Mouse (Mus musculus) yolk sac, embryonic 10.5 days (tissue): ENCODE data around the gene Plin5.
"Not testable (repeated sequence)": the region's sequence is repeated elsewhere in the genome, so short reads cannot be mapped to it uniquely, and the experiment has no call there.

Experiments used
- DNase-seq: peaks from one replicate; pipeline ENCODE4 v3.0.0-alpha.2; 2017; ENCODE audit warnings: low spot score

The Plin5 gene

DNA sequence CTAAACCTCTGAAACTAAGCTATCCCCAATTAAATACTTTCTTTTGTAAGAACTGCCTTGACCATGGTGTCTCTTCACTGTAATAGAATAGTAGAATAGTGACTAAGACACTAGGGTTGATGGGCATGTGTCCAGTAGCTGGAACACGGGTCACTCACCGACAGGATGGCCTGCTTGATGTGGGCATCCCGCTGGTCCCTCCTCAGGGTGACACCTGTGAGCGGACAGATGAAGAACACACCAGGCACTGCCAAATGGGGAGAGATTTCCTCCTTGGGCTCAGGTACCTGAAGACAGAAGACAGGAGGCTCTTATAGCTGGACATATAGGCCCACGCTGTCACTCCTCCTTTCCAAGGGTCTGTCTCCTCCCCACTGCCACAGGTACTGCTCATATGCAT, 45.2 kb downstream of the Plin5 start:
- DNase-seq: no peak

DNA sequence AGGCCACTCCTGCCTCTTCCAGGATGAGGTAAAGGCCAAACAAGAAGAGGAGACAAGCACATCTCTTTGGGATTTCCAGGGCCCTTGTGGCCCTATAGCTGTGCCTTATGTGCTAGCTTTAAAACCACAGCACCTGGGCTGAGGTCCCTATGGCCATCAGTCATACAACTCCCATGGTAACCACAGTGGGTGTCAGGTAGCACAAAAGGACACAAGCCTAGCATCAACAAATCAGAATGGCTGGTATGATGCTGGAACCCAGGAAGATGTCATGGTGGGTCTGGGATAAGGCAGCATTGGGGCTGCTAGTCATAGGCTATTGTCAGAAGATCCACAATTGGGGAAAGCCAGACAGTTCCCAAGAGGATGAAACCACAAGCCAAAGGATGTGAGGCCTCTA, 46.3 kb downstream of the Plin5 start:
- DNase-seq: no peak

DNA sequence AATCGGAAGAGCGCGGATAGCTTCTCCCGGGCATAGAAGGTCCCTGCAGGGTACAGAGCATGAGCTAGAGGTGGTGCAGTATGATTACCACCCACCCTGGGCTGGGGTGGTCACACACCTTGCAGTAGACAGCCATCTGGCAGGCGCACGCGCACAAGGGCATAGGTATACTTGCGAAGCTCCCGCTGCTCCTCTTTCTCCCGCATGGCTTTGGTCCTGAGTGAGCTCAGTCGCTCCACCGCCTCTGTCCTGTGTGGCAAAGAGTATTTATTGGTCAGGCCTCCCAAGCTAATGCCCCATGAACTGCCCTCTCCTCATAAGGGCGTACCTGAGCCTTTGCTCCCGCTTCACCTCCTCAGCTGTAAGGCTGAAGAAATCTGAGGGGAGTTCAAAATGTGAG, 48.3 kb downstream of the Plin5 start:
- DNase-seq: no peak

DNA sequence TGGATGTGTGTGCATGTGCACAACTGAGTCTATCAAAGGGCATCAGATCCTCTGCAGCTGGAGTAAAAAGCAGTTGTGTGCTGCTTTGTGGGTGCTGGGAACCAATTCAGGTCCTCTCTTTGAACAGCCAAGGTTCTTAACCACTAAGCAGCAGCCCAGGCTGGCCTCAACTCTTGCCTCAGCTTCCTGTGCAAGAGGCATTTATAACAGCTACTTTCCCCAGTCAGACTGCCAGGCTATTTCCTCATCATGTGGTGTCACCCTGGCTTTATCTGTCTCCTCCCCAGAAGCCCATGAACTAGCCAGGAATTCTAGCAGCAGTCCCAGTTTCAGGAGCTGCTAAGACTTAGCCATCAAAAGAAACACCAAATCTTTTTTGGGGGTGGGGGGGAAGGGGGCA, 50.9 kb downstream of the Plin5 start:
- no peak for DNase-seq

DNA sequence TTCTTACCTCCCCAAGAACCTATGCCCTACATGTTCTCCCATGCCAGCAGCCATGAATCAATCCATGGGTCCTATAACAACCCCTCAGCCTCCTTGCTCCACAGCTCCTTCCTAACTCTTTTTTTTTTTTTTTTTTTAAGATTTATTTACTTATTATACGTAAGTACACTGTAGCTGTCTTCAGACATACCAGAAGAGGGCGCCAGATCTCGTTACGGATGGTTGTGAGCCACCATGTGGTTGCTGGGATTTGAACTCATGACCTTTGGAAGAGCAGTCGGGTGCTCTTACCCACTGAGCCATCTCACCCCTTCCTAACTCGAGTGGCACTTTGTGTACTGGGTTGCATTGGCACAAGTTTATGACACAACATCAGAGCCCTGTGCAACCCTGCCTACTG, 51.7 kb downstream of the Plin5 start:
- not testable (repeated sequence) for DNase-seq

DNA sequence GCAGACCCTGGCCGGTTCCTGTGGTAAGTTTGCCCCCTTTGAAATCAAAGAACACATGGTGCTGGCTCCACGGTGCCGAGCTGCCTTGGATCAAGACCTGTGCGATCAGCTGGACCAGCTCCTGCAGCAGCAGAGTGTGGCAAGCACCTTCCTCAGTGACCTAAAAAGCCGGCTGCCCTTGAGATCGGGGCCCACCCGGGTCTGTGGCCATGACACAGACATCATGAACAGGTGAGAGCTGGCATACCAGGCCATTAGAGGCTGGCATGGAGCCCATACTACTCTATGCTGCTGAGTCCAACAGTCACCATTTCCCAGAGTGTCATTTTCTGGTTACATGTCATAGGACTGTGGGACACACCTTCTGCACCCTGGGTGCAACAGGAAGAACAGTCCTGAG, 55.3 kb downstream of the Plin5 start:
- DNase-seq: no peak
